Mouse (Mus musculus): Measurements from ENCODE around the gene Sppl2a.

GRCm38 (mm10) chr2:126874809-126875515 lies 58.1 kb downstream of the Sppl2a start:
- TF ChIP-seq CTCF (IDR thresholded peaks at IDR 0.05; ENCODE audit: control insufficient read depth, insufficient read depth, insufficient replicate concordance, low read depth, low read length) (no peak), POLR2A (IDR thresholded peaks at IDR 0.05; ENCODE audit: control insufficient read depth, low read depth, low read length) (no peak)

Data from testis, adult 2 months (tissue).